Mouse (Mus musculus) erythroblast, adult 5-6 weeks (primary cell): ENCODE measurements around the gene Cdk2. TPM values are rescaled to one million over a fixed set of nuclear protein-coding genes. Genes with fewer than 3 reads are reported as not detected.

Experiments used
- ATAC-seq: replicated peaks from 2 replicates; pipeline ENCODE4 v1.8.0; 2016; ENCODE audit warnings: moderate number of reproducible peaks, mild to moderate bottlenecking, moderate TSS enrichment, inconsistent platforms; ENCODE audit not compliant: poor library complexity, low FRiP score, severe bottlenecking
- total RNA-seq, 2 experiments: library from RNA; stranded (forward) in 1 of 2; stranded (reverse) in 1 of 2; fragments of 150-400 nt in 1 of 2; fragments of 200-764, 138-1000 nt in 1 of 2; gene quantifications; 2 replicates each; pipeline versions ENCODE4 v1.2.3 to v1.2.4; 2015 to 2017; ENCODE audit warnings: low replicate concordance in 2 of 2

Gene Cdk2
- total RNA-seq, 2 experiments from 2014 or later = 29.8 to 34.3 TPM

DNA sequence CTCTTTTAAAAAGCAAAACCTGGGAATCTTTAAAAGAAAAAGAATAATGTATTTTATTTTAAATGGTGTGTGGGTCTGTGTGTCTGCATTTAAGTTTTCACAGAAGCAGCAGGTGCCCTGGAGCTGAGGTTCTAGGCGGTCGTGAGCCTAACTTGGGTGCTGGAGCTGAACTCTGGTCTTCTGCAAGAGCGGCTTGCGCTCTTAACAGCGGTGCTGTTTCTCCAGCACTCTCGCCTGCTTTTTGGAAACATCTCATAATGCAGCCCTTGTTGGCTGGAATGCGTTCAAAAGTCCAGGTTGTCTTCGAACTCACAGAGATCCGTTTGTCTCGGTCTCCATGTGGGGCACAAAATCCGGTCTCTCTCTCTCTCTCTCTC lies 474 bp upstream of the Cdk2 start:
- ATAC-seq = peak; percentile 37

DNA sequence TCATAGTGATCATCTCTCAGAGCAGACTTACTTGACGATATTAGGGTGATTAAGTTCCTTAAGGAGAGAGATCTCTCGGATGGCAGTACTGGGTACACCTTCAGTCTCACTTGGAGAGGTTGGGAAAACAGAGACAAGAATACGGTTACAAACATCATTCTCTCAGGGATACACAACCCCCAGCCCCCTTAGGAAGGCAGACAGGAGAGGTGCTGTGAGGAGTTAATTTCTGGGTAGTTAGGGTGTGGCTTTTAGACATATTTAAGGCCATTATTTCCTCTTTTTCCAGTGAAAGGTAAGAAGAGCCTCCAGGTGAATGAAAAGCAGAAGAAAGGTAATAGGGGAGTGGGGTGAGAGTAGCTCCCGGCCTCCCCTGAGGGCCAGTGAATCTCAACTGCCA lies 936 bp downstream of the Cdk2 start, which contains the start of gene Pmel:
Gene Pmel, plus strand, starts transcription at position 301 of the 400 bp plus-strand sequence.
- peak; percentile 1; the same call in 1 of the 2 replicates for ATAC-seq

GRCm38 (mm10) chr10:128702328-128703007 lies 2.4 kb downstream of the Cdk2 start:
- no peak for ATAC-seq

DNA sequence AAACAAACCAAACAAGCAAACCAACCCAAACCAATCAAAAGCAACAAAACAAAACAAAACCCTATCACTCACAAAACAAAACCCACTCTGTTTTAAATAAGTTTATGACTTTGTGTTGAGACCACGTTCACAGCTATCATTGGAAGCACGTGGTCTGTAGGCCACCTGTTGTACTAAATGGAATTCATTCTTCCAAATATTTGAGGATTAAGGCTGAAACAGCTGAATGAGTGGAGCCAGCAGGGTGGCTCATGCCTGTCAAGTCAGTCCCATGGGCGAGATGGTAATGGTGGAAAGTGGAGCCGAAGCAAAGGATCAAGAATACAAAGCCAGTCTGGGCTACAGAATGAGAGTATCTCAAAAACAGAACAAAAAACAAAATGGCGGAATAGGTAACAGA lies 4.1 kb downstream of the Cdk2 start:
- no peak for ATAC-seq

- ATAC-seq = no peak
These were observed 5.2 kb downstream of the Cdk2 start for GRCm38 (mm10) chr10:128699611-128700010.

DNA sequence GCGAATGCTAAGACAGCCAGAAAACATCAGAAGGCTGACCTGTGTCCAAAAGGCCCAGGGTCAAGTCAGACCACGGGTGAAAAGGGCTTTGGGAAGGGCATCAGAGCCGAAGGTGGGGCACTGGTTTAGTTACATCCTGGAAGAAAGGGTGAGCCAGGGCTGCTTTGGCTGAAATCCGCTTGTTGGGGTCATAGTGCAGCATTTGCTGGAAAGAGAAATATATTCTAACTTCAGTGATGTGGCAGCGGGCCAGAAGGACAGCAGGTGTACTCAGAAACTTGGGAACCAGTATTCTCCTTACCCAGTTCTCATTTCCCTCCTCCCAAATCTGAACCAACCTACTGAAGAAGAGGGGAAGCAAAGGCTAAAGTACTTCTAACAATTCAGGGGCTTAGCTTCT lies 5.8 kb downstream of the Cdk2 start:
- no peak for ATAC-seq

GRCm38 (mm10) chr10:128697072-128697725 lies 7.6 kb downstream of the Cdk2 start:
- no peak for ATAC-seq

- peak; percentile 94 for ATAC-seq
These were observed 8.6 kb downstream of the Cdk2 start, which contains the start of gene Rab5b for GRCm38 (mm10) chr10:128695992-128696807. TSS of gene Rab5b (minus strand) at chr10:128696264.

DNA sequence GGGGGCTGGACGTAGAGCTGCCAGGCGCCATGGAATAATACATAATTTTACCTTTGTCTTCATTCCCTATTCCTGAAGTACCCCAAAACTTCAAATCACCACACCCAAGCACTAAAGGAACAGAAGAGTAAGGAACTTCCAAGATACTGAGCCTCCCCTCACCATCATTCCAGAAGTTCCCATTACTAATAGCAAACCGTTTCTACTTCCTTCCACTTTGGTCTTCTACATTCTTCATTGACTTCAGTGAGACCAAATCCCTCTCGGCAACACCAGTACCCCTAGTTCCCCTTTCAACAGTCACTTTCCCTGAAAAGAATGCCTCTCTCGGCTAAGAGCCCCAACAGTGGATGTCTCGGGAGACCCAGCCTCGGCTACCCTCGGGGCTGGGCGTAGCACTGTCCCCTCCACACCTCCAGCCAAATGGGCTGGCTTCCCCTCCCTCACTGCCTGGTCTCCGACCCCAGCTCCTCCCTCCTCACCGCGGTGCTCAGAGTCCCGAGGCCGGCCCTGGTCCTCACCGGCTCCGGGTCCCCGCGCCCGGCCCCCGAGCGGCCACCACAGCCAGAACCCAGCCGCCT lies 9.3 kb downstream of the Cdk2 start:
- 0 out of 2 replicates have a peak, but pooled peaks have one; percentile 0 for ATAC-seq

GRCm38 (mm10) chr10:128674469-128675008 lies 30.3 kb downstream of the Cdk2 start:
- peak; percentile 66 for ATAC-seq

GRCm38 (mm10) chr10:128673763-128674468 lies 30.9 kb downstream of the Cdk2 start, which contains the start of gene Suox:
TSS of gene Suox (minus strand) at chr10:128674073.
- ATAC-seq = peak; percentile 71

DNA sequence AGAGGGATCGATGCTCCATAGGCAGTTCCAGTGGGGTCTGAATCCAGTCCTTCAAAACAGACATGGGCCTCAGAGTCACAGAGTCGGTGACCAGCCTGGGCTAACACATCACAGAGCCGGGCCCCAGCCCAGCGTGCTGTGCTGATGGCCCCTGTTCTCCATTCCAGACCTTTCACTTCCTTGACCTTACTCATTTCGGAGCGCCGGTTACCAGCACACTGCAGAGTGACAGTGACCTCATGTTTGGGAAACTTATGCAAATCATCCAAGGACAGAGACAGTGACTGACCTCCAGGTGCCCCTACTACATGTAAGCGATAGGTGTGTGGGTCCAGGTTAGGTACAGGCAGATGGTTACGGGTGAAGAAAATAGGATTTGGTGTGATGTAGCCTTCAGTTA lies 33.7 kb downstream of the Cdk2 start:
- ATAC-seq = no peak

- peak; percentile 38; the same call in 1 of the 2 replicates for ATAC-seq
These were observed 35.8 kb downstream of the Cdk2 start for GRCm38 (mm10) chr10:128668790-128669672.

GRCm38 (mm10) chr10:128665806-128666205 lies 39.0 kb downstream of the Cdk2 start:
- ATAC-seq = peak; percentile 50

- ATAC-seq = peak; percentile 41; the same call in 1 of the 2 replicates
These were observed 39.5 kb downstream of the Cdk2 start for GRCm38 (mm10) chr10:128665307-128665706.

- ATAC-seq = peak; percentile 69
These were observed 40.0 kb downstream of the Cdk2 start for GRCm38 (mm10) chr10:128664808-128665207.

GRCm38 (mm10) chr10:128663441-128664220 lies 41.2 kb downstream of the Cdk2 start:
- ATAC-seq = no peak
